Mouse (Mus musculus) heart, embryonic 13.5 days (tissue): ENCODE results near the gene Dnajb2. TPM values are rescaled to one million over a fixed set of nuclear protein-coding genes. Genes with fewer than 3 reads are reported as not detected.
A peak's percentile ranks its signal among the peaks of the same experiment; 100 is the strongest.
"Not testable (repeated sequence)": the region's sequence is repeated elsewhere in the genome, so short reads cannot be mapped to it uniquely, and the experiment has no call there.

ENCODE experiments used
- ATAC-seq: fragments of 200-750 bp; cut with Nextera tagmentation; 2 replicates; pipeline ENCODE4 v1.8.0; 2017; ENCODE audit warnings: moderate TSS enrichment; ENCODE audit not compliant: insufficient number of reproducible peaks, low FRiP score, low TSS enrichment; ENCODE audit errors: extremely low read depth
- H3K27ac ChIP-seq: fragments of 300-500 bp; sonication (generic); replicated peaks from 2 replicates; pipeline ENCODE4 v1.5.1; 2015; ENCODE audit warnings: moderate library complexity, mild to moderate bottlenecking, inconsistent platforms
- H3K27me3 ChIP-seq: fragments of 300-500 bp; sonication (generic); replicated peaks from 2 replicates; pipeline ENCODE4 v1.6.1; 2015; ENCODE audit warnings: mild to moderate bottlenecking, inconsistent platforms
- H3K36me3 ChIP-seq: fragments of 300-500 bp; sonication (generic); 2 replicates; pipeline ENCODE4 v1.6.1; 2015; ENCODE audit warnings: mild to moderate bottlenecking, inconsistent platforms
- H3K4me1 ChIP-seq: fragments of 300-500 bp; sonication (generic); 2 replicates; pipeline ENCODE4 v1.6.1; 2015; ENCODE audit warnings: inconsistent platforms
- H3K4me2 ChIP-seq: fragments of 300-500 bp; sonication (generic); 2 replicates; pipeline ENCODE4 v1.6.1; 2015; ENCODE audit warnings: inconsistent platforms, mild to moderate bottlenecking, moderate library complexity
- H3K4me3 ChIP-seq: fragments of 300-500 bp; sonication (generic); 2 replicates; pipeline ENCODE4 v1.5.1; 2015; ENCODE audit warnings: moderate library complexity, mild to moderate bottlenecking, inconsistent platforms
- H3K9ac ChIP-seq: fragments of 300-500 bp; sonication (generic); 2 replicates; pipeline ENCODE4 v1.6.1; 2015; ENCODE audit warnings: inconsistent platforms, mild to moderate bottlenecking, moderate library complexity
- H3K9me3 ChIP-seq: fragments of 300-500 bp; sonication (generic); 2 replicates; pipeline ENCODE4 v1.6.1; 2016; ENCODE audit warnings: inconsistent platforms
- WGBS: fragments of 180-500 bp; shearing (Covaris S2); methylation state at CpG from one replicate; pipeline ENCODE4 v1.1.7; 2015; ENCODE audit warnings: mixed read lengths; 5-methylcytosine and 5-hydroxymethylcytosine counted together
- polyA plus RNA-seq: library from polyadenylated mRNA; unstranded; fragments of >200 nt; fragmentation: Nextera tagmentation; extraction: Ambion mirVana; gene quantifications from 2 replicates; pipeline ENCODE4 v1.2.1, GENCODE M21; 2015

The Dnajb2 gene
- polyA plus RNA-seq, 1 experiment from 2014 or later = 30.5 TPM

DNA sequence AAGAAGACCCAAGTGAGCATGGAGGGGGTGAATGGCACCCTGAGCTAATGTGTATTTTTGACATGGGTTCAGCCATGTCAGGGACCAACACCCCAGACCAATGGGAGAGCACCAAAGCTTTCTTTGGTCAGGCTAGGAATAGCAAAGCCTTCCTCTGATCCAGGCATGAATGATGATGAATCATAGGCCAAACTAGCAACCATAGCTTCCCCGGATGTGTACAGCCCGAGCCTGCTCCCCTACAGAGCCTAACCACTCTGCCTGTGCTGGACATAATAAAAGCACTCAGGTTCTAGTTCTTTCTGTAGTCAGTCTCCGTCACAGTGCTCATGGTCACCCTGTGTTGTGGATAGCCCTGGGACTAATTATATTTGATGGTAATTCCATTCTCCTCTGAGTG, 14.7 kb upstream of the Dnajb2 start:
- ATAC-seq = no peak
- Histone ChIP-seq H3K9me3 (no peaks in the 10 kb centered on the region), H3K27me3 (peaks cover 64% of the 10 kb centered on the region), H3K4me3 (no peak overlapping the region), H3K9ac (no peak overlapping the region), H3K36me3 (no peaks in the 10 kb centered on the region), H3K27ac (no peak overlapping the region), H3K4me2 (no peak overlapping the region), H3K4me1 (peaks cover 38% of the 10 kb centered on the region)
- WGBS = 75% methylated on average over 3 of the region's 3 CpGs

- Histone ChIP-seq H3K4me2 (no peak overlapping the region), H3K4me1 (peaks cover 44% of the 10 kb centered on the region), H3K36me3 (no peaks in the 10 kb centered on the region), H3K9me3 (no peaks in the 10 kb centered on the region), H3K9ac (no peak overlapping the region), H3K27ac (no peak overlapping the region), H3K27me3 (peaks cover 50% of the 10 kb centered on the region), H3K4me3 (no peak overlapping the region)
- ATAC-seq = no peak
- 65% methylated on average over 6 of the region's 6 CpGs for WGBS
Observed at GRCm38 (mm10) chr1:75222926-75223325, 13.3 kb upstream of the Dnajb2 start.

DNA sequence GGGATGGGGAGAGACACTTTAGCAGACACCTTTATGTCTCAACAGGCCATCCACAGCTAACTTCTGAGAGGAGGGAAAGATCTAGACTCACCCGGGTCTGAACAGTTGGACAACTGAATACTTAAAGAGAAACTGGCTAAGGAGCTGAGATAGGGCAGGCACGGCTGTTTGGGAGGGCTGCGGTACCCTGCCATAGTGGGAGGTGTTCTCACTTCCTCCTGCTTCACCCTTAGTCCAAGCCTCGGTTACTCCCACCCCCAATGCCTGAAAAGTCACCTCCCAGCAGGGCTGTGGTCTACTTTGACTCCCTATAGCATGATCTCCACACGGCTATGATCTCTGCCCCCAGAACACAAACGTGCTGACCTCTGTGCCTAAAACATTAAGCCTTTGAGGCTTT, 12.7 kb upstream of the Dnajb2 start:
- Histone ChIP-seq H3K9ac (no peak overlapping the region), H3K4me1 (peaks cover 39% of the 10 kb centered on the region), H3K4me3 (no peak overlapping the region), H3K9me3 (no peaks in the 10 kb centered on the region), H3K36me3 (no peaks in the 10 kb centered on the region), H3K4me2 (no peak overlapping the region), H3K27me3 (peaks cover 44% of the 10 kb centered on the region), H3K27ac (no peak overlapping the region)
- no peak for ATAC-seq
- 52% methylated on average over 6 of the region's 6 CpGs for WGBS

- no peaks in the 10 kb centered on the region for H3K36me3 ChIP-seq
- no peak overlapping the region for H3K27ac ChIP-seq
- H3K4me3 ChIP-seq = no peak overlapping the region
- H3K4me2 ChIP-seq = no peak overlapping the region
- no peak for ATAC-seq
- H3K27me3 ChIP-seq = peaks cover 26% of the 10 kb centered on the region
- no peak overlapping the region for H3K9ac ChIP-seq
- H3K9me3 ChIP-seq = no peaks in the 10 kb centered on the region
- peaks cover 30% of the 10 kb centered on the region for H3K4me1 ChIP-seq
- WGBS = 39% methylated on average over 3 of the region's 3 CpGs
Observed at GRCm38 (mm10) chr1:75225473-75225872, 10.7 kb upstream of the Dnajb2 start.

GRCm38 (mm10) chr1:75226138-75226537, 10.1 kb upstream of the Dnajb2 start:
- no peak overlapping the region for H3K9ac ChIP-seq
- no peak overlapping the region for H3K4me3 ChIP-seq
- WGBS = 52% methylated on average over 2 of the region's 2 CpGs
- peaks cover 30% of the 10 kb centered on the region for H3K4me1 ChIP-seq
- no peaks in the 10 kb centered on the region for H3K9me3 ChIP-seq
- H3K27ac ChIP-seq = no peak overlapping the region
- no peak overlapping the region for H3K4me2 ChIP-seq
- H3K27me3 ChIP-seq = peaks cover 19% of the 10 kb centered on the region
- no peak for ATAC-seq
- H3K36me3 ChIP-seq = no peaks in the 10 kb centered on the region

DNA sequence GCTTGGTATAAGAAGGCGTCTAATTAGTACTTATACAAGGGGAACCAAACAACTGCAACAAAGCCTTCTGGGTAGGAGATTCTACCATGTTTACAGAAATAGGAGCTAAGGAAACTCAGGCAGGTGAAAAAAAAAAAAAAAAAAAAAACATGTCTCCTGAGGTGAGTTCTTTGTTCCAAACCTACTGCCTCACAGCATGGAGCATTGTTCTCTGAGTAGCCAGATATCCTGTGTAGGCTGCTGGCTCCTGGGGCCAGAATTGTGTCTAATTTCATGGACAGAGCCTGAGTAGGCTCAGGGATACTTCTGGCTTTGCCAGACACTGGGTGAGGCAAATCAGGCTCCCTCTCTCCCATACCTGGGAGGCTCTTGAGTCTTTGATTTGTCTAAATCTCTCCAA, 8.6 kb upstream of the Dnajb2 start:
- no peak overlapping the region for H3K4me2 ChIP-seq
- ATAC-seq = no peak
- no peak overlapping the region for H3K9ac ChIP-seq
- no peak overlapping the region for H3K27ac ChIP-seq
- peaks cover 4% of the 10 kb centered on the region for H3K27me3 ChIP-seq
- peaks cover 30% of the 10 kb centered on the region for H3K4me1 ChIP-seq
- WGBS = 48% methylated on average over 1 of the region's 1 CpGs
- no peak overlapping the region for H3K4me3 ChIP-seq
- no peaks in the 10 kb centered on the region for H3K36me3 ChIP-seq
- no peaks in the 10 kb centered on the region for H3K9me3 ChIP-seq

GRCm38 (mm10) chr1:75229158-75229557, 7.0 kb upstream of the Dnajb2 start:
- H3K9ac ChIP-seq = no peak overlapping the region
- ATAC-seq = no peak
- 52% methylated on average over 4 of the region's 4 CpGs for WGBS

GRCm38 (mm10) chr1:75230335-75230994, 5.7 kb upstream of the Dnajb2 start:
- WGBS = 64% methylated on average over 7 of the region's 7 CpGs
- Histone ChIP-seq H3K4me2 (no peak overlapping the region), H3K36me3 (no peaks in the 10 kb centered on the region), H3K9ac (no peak overlapping the region), H3K4me3 (no peak overlapping the region), H3K9me3 (no peaks in the 10 kb centered on the region), H3K27ac (no peak overlapping the region), H3K4me1 (peaks cover 40% of the 10 kb centered on the region), H3K27me3 (no peaks in the 10 kb centered on the region; the same call in 1 of the 2 replicates)
- ATAC-seq = no peak

More at GRCm38 (mm10) chr1:75229158-75229557, 7.0 kb upstream of the Dnajb2 start:
- Histone ChIP-seq H3K4me1 (peaks cover 32% of the 10 kb centered on the region), H3K9me3 (no peaks in the 10 kb centered on the region), H3K36me3 (no peaks in the 10 kb centered on the region), H3K27ac (no peak overlapping the region), H3K4me3 (no peak overlapping the region), H3K27me3 (peaks cover 3% of the 10 kb centered on the region), H3K4me2 (no peak overlapping the region)

GRCm38 (mm10) chr1:75231224-75231623, 5.0 kb upstream of the Dnajb2 start:
- Histone ChIP-seq H3K4me1 (peaks cover 40% of the 10 kb centered on the region), H3K9me3 (no peaks in the 10 kb centered on the region), H3K9ac (no peak overlapping the region), H3K27ac (no peak overlapping the region), H3K4me2 (no peak overlapping the region), H3K36me3 (no peaks in the 10 kb centered on the region), H3K4me3 (no peak overlapping the region), H3K27me3 (no peaks in the 10 kb centered on the region; the same call in 1 of the 2 replicates)
- 73% methylated on average over 4 of the region's 4 CpGs for WGBS
- no peak for ATAC-seq

DNA sequence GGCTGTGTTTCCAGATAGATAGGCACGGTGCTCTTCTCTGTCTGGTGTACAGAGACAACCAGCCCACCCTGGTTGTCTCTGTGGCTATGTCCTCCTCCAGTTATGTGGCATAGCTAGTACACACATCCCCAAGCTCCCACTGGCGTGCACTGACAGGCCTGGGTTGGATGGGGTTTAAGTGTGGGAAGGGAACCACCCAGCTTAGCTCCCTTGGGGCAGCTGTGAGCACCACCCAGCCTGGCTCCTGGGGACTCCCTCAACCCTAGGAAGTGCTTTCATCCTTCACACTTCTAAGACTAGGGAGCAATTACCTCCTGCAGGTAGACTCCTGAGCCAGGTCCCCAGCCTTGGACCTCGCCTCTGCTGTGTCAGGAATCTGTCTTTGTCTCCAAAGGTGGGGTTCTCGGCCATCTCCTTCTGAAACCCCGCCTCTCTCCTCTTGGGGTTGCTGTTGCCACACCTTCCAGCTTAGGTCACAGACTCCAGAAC, 4.5 kb upstream of the Dnajb2 start, which contains the start of gene A630095N17Rik:
A630095N17Rik (minus strand) TSS at position 439 of the 489 bp plus-strand sequence.
- no peak within 1 kb of the TSS for H3K4me2 ChIP-seq
- no peaks in the 10 kb centered on the region; the same call in 1 of the 2 replicates for H3K27me3 ChIP-seq
- no peak within 1 kb of the TSS for H3K4me3 ChIP-seq
- no peaks in the 10 kb centered on the region for H3K9me3 ChIP-seq
- peaks cover 36% of the 10 kb centered on the region for H3K4me1 ChIP-seq
- no peak within 1 kb of the TSS for H3K9ac ChIP-seq
- ATAC-seq = no peak
- whole genome bisulfite sequencing = 66% methylated on average over 5 of the region's 5 CpGs
- no peak within 1 kb of the TSS for H3K27ac ChIP-seq
- H3K36me3 ChIP-seq = no peaks in the 10 kb centered on the region

DNA sequence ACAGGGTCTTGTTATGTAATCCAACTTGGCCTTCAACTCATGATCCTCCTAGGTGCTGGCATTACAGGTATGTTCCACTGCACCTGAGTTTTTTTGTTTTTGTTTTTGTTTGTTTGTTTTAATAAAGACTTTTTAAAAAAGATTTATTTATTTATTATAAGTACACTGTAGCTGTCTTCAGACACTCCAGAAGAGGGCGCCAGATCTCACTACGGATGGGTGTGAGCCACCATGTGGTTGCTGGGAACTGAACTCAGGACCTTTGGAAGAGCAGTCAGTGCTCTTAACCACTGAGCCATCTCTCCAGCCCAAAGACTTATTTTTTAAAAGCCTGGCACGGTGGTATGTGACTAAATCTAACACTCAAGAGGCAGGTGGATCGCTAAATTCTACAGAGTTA, 3.7 kb upstream of the Dnajb2 start:
- H3K4me3 ChIP-seq, H3K9ac ChIP-seq, H3K4me2 ChIP-seq, H3K27me3 ChIP-seq, H3K36me3 ChIP-seq, H3K9me3 ChIP-seq, ATAC-seq, H3K27ac ChIP-seq: not testable (repeated sequence)
- peaks cover 36% of the 10 kb centered on the region for H3K4me1 ChIP-seq
- WGBS = 61% methylated on average over 4 of the region's 4 CpGs

DNA sequence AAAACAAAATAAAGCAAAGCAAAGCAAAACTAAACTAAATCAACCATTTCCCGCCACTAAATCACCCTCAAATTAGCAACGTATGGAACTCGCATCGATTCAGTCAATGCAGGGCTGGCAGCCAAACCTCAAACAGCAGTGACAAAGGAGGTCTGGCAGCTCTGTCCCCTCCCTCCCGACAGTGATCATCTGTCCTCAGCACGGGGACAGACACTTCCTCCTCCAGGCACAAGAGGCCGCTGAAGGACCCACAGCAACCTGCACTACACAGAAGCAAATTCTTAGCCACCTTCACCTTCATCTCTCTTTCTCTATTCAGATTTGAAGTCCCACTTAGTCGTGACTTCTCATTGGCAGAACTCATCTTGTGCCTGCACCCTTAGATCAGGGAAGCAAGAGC, 1.6 kb upstream of the Dnajb2 start:
- no peak for ATAC-seq
- Histone ChIP-seq H3K9me3 (no peaks in the 10 kb centered on the region), H3K27me3 (no peaks in the 10 kb centered on the region; the same call in 1 of the 2 replicates), H3K27ac (peak overlapping the region; percentile 94; the same call in 1 of the 2 replicates), H3K9ac (no peak overlapping the region), H3K36me3 (peaks cover 4% of the 10 kb centered on the region), H3K4me3 (no peak overlapping the region), H3K4me1 (peaks cover 35% of the 10 kb centered on the region), H3K4me2 (peak overlapping the region; percentile 37)
- WGBS = under 1% methylated on average over 8 of the region's 8 CpGs
